Mouse (Mus musculus): ENCODE measurements around the gene Gsn. TPM values are rescaled to one million over a fixed set of nuclear protein-coding genes. Genes with fewer than 3 reads are reported as not detected.

The Gsn gene
- polyA plus RNA-seq, 1 experiment from 2014 or later: 134 TPM

GRCm38 (mm10) chr2:35278371-35279210 is 22.4 kb downstream of the Gsn start:
- 57% methylated on average over 7 of the region's 7 CpGs for WGBS (ENCODE audit: insufficient replicate concordance)
- ATAC-seq (ENCODE audit: insufficient read depth): no peak
- Histone ChIP-seq H3K4me1 (replicated peaks) (peaks cover 37% of the 10 kb centered on the region), H3K27me3 (peaks cover 35% of the 10 kb centered on the region), H3K9me3 (replicated peaks) (no peaks in the 10 kb centered on the region), H3K4me3 (replicated peaks) (no peak overlapping the region), H3K4me2 (no peak overlapping the region), H3K36me3 (replicated peaks) (no peaks in the 10 kb centered on the region), H3K9ac (no peak overlapping the region), H3K27ac (replicated peaks) (no peak overlapping the region)

- no peak overlapping the region for H3K27ac ChIP-seq (replicated peaks)
Measured at GRCm38 (mm10) chr2:35280001-35280400, 23.8 kb downstream of the Gsn start.

GRCm38 (mm10) chr2:35282214-35282613 is 26.0 kb downstream of the Gsn start:
- Histone ChIP-seq H3K27me3 (peaks cover 47% of the 10 kb centered on the region), H3K36me3 (replicated peaks) (peaks cover 12% of the 10 kb centered on the region; the same call in 1 of the 2 replicates), H3K9ac (0 out of 2 replicates have a peak overlapping the region, but pooled peaks have one; percentile 2), H3K4me1 (replicated peaks) (peaks cover 35% of the 10 kb centered on the region), H3K4me2 (peak overlapping the region; percentile 64), H3K4me3 (replicated peaks) (peak overlapping the region; percentile 50), H3K27ac (replicated peaks) (no peak overlapping the region), H3K9me3 (replicated peaks) (no peaks in the 10 kb centered on the region)
- ATAC-seq (ENCODE audit: insufficient read depth): peak; percentile 25; the same call in 1 of the 2 replicates
- WGBS (ENCODE audit: insufficient replicate concordance): under 1% methylated on average over 32 of the region's 32 CpGs

More at GRCm38 (mm10) chr2:35280001-35280400, 23.8 kb downstream of the Gsn start:
- 40% methylated on average over 3 of the region's 3 CpGs for WGBS (ENCODE audit: insufficient replicate concordance)
- Histone ChIP-seq H3K4me1 (replicated peaks) (peaks cover 37% of the 10 kb centered on the region), H3K4me2 (no peak overlapping the region), H3K9ac (no peak overlapping the region), H3K36me3 (replicated peaks) (no peaks in the 10 kb centered on the region), H3K27me3 (peaks cover 47% of the 10 kb centered on the region), H3K4me3 (replicated peaks) (no peak overlapping the region), H3K9me3 (replicated peaks) (no peaks in the 10 kb centered on the region)
- peak; percentile 49 for ATAC-seq (ENCODE audit: insufficient read depth)

DNA sequence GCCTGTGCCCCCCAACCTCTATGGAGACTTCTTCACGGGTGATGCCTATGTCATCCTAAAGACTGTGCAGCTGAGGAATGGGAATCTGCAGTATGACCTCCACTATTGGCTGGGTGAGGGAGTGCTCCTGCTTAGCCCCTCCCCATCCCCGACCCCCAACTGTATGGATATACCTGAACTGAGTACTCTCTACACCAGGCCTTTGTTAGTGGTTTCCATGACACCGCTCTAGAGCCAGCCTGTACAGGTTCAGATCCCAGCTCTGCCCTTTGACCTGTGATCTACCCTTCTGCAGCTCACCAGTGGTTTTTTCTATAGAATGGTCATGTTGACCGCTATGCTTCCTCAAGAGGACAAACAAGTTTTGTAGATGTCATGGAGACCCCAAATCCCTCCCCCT is 27.8 kb downstream of the Gsn start:
- Histone ChIP-seq H3K9me3 (replicated peaks) (no peaks in the 10 kb centered on the region), H3K27me3 (peaks cover 47% of the 10 kb centered on the region), H3K4me2 (peak overlapping the region; percentile 64; the same call in 1 of the 2 replicates), H3K4me3 (replicated peaks) (no peak overlapping the region), H3K27ac (replicated peaks) (no peak overlapping the region), H3K9ac (no peak overlapping the region), H3K4me1 (replicated peaks) (peaks cover 22% of the 10 kb centered on the region), H3K36me3 (replicated peaks) (peaks cover 12% of the 10 kb centered on the region; the same call in 1 of the 2 replicates)
- ATAC-seq (ENCODE audit: insufficient read depth): no peak
- WGBS (ENCODE audit: insufficient replicate concordance): 67% methylated on average over 4 of the region's 4 CpGs

DNA sequence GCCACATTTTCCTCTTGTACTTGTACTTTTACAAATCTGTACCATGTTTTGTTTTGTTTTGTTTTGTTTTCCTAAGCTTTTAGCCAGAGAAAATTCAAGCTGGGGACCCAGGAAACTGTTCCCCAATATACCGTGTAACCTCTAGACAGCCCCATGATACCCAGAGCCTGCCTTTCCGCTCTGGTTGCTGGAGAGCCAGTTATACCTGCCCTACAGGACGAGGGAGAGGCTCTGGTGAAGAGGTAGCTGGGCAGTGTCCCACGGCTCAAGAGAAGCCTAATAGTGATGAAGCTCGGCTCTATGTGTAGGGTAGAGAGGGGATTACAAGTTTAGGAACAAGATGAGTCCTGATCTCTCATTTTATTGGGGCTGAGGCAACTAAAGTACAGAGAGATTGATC is 29.0 kb downstream of the Gsn start:
- H3K4me1 ChIP-seq (replicated peaks): peaks cover 16% of the 10 kb centered on the region
- peaks cover 45% of the 10 kb centered on the region for H3K27me3 ChIP-seq
- ATAC-seq (ENCODE audit: insufficient read depth): no peak
- peaks cover 15% of the 10 kb centered on the region; the same call in 1 of the 2 replicates for H3K36me3 ChIP-seq (replicated peaks)
- H3K9ac ChIP-seq: no peak overlapping the region
- 59% methylated on average over 5 of the region's 5 CpGs for WGBS (ENCODE audit: insufficient replicate concordance)
- H3K27ac ChIP-seq (replicated peaks): no peak overlapping the region
- H3K4me2 ChIP-seq: no peak overlapping the region
- no peak overlapping the region for H3K4me3 ChIP-seq (replicated peaks)
- no peaks in the 10 kb centered on the region for H3K9me3 ChIP-seq (replicated peaks)

GRCm38 (mm10) chr2:35287017-35287620 is 30.9 kb downstream of the Gsn start:
- H3K4me1 ChIP-seq (replicated peaks): peaks cover 5% of the 10 kb centered on the region
- WGBS (ENCODE audit: insufficient replicate concordance): 83% methylated on average over 12 of the region's 12 CpGs
- no peak for ATAC-seq (ENCODE audit: insufficient read depth)
- no peaks in the 10 kb centered on the region for H3K9me3 ChIP-seq (replicated peaks)
- H3K9ac ChIP-seq: no peak overlapping the region
- H3K27ac ChIP-seq (replicated peaks): no peak overlapping the region
- no peak overlapping the region for H3K4me2 ChIP-seq
- H3K36me3 ChIP-seq (replicated peaks): peaks cover 15% of the 10 kb centered on the region; the same call in 1 of the 2 replicates
- H3K4me3 ChIP-seq (replicated peaks): no peak overlapping the region
- peaks cover 26% of the 10 kb centered on the region for H3K27me3 ChIP-seq

DNA sequence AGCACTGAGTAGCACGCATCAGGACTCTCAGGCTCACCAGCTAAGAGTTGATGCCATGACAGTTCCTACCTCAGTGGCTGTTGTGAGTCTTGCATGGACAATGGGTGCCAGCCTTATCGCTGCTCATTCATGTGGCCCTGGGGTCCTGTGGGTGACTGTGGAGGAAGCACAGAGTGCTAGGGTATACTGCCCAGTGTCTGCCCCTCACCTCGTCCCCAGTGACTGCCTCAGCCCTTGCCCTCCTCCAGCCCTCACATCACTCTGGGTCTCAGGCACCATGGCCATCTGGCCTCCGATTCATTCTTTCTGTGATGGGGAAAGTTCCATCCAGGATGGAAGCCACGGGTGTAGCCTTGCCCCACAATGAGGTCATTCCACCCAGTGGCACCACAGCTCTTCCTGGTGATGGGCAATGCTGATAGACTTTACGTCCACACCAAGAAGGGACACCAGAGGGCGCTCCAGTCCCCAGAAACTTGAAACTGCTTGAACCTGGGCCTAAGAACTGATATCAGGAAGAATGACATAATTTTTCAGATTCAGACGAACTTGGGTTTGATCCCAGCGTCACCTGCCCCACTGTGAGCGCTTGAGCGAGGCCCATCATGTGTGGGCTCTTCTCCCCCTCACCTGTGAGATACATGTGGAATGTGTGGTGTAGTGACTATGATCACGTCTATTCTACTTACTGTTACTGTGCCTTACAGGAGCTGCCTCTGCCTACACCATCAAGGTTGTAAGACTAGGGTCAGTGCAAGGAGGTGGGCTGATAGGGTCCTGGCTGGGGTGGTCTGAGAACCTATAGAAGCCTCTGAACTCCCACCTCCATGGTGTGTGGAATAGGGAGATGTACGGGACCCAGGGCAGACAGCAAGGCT is 32.8 kb downstream of the Gsn start:
- Histone ChIP-seq H3K4me2 (no peak overlapping the region), H3K4me3 (replicated peaks) (no peak overlapping the region), H3K9ac (no peak overlapping the region), H3K36me3 (replicated peaks) (peaks cover 15% of the 10 kb centered on the region; the same call in 1 of the 2 replicates), H3K27me3 (peaks cover 7% of the 10 kb centered on the region), H3K9me3 (replicated peaks) (no peaks in the 10 kb centered on the region), H3K4me1 (replicated peaks) (no peaks in the 10 kb centered on the region; the same call in 1 of the 2 replicates), H3K27ac (replicated peaks) (no peak overlapping the region)
- WGBS (ENCODE audit: insufficient replicate concordance): 33% methylated on average over 13 of the region's 13 CpGs
- no peak for ATAC-seq (ENCODE audit: insufficient read depth)

DNA sequence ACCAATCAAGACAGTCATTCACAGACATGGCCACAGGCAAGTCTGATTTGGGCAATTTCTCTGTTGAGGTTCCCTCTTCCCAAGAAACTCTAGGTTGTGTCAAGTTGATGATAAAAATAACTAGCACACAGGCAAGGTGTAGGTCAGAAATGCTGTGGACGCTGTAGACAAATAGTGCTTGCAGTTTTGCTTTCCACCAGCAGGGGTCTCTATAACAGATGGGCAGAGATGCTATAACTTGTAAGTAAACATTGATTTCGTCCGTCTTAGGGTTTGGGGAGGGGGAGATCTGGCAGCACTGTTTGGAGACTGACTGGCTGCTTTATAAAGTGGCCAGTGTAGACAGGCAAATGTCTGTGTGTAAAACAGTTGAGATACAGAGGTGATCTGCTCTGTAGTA is 35.7 kb downstream of the Gsn start:
- WGBS (ENCODE audit: insufficient replicate concordance): 19% methylated on average over 3 of the region's 3 CpGs
- no peak overlapping the region for H3K4me3 ChIP-seq (replicated peaks)
- no peak for ATAC-seq (ENCODE audit: insufficient read depth)
- H3K27ac ChIP-seq (replicated peaks): no peak overlapping the region
- H3K27me3 ChIP-seq: no peaks in the 10 kb centered on the region
- no peaks in the 10 kb centered on the region for H3K9me3 ChIP-seq (replicated peaks)
- no peak overlapping the region for H3K4me2 ChIP-seq
- no peaks in the 10 kb centered on the region; the same call in 1 of the 2 replicates for H3K4me1 ChIP-seq (replicated peaks)
- peaks cover 6% of the 10 kb centered on the region; the same call in 1 of the 2 replicates for H3K36me3 ChIP-seq (replicated peaks)
- H3K9ac ChIP-seq: no peak overlapping the region

GRCm38 (mm10) chr2:35292700-35293099 is 36.5 kb downstream of the Gsn start:
- H3K27ac ChIP-seq (replicated peaks): no peak overlapping the region
- ATAC-seq (ENCODE audit: insufficient read depth): no peak
- 42% methylated on average over 3 of the region's 3 CpGs for WGBS (ENCODE audit: insufficient replicate concordance)

DNA sequence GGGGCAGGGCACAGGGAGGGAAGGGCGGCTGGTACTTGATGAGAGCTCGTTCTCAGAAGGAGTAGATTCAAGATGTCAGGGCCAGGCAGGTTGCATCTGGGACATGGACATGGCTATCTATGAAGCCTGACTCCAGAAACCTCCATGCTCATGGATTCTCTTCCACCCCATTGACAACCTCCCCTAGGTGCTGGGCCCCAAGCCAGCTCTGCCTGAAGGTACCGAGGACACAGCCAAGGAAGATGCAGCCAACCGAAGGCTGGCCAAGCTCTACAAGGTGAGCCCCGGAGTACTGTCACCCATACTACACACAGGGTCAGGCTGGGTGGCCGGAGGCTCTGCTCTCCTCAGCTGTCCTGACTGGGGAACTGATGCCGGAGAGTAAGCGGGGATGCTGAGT is 37.1 kb downstream of the Gsn start:
- no peak overlapping the region for H3K4me2 ChIP-seq
- H3K27me3 ChIP-seq: no peaks in the 10 kb centered on the region
- H3K36me3 ChIP-seq (replicated peaks): peaks cover 6% of the 10 kb centered on the region; the same call in 1 of the 2 replicates
- no peak for ATAC-seq (ENCODE audit: insufficient read depth)
- 75% methylated on average over 8 of the region's 8 CpGs for WGBS (ENCODE audit: insufficient replicate concordance)
- no peak overlapping the region for H3K4me3 ChIP-seq (replicated peaks)
- peaks cover 6% of the 10 kb centered on the region for H3K4me1 ChIP-seq (replicated peaks)
- no peaks in the 10 kb centered on the region for H3K9me3 ChIP-seq (replicated peaks)
- no peak overlapping the region for H3K9ac ChIP-seq
- no peak overlapping the region for H3K27ac ChIP-seq (replicated peaks)

More at GRCm38 (mm10) chr2:35292700-35293099, 36.5 kb downstream of the Gsn start:
- no peak overlapping the region for H3K4me2 ChIP-seq
- H3K4me3 ChIP-seq (replicated peaks): no peak overlapping the region
- H3K9ac ChIP-seq: no peak overlapping the region
- H3K4me1 ChIP-seq (replicated peaks): peaks cover 1% of the 10 kb centered on the region; the same call in 1 of the 2 replicates
- no peaks in the 10 kb centered on the region for H3K9me3 ChIP-seq (replicated peaks)
- H3K36me3 ChIP-seq (replicated peaks): peaks cover 6% of the 10 kb centered on the region; the same call in 1 of the 2 replicates
- no peaks in the 10 kb centered on the region for H3K27me3 ChIP-seq
